Mouse (Mus musculus): Measurements from ENCODE around the gene A530084C06Rik.

Gene A530084C06Rik

GRCm38 (mm10) chr13:31558521-31559418 lies at the start of gene A530084C06Rik:
A530084C06Rik (minus strand) TSS chr13:31559333.
- DNase-seq = peak; percentile 29

DNA sequence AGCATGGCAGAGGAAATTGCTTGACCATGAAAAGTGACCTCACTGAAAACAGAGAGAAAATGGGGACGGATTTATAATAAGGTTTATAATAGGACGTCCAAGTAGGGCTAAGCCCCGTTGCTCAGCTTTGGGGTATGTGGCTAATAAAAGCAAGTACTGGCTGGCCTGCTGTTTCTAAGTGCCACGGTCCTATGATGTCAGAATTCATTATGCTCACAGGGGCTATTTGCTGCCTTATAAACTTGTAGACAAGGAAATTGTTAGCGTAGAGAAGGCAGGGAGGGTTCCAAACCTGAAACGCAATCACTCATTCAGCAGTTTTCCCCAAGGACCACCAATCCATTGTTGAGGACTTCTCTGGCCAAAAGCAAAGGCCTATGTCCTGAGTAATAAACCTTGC lies 44.8 kb upstream of the A530084C06Rik start:
- DNase-seq = no peak

GRCm38 (mm10) chr13:31599576-31599975 lies 40.4 kb upstream of the A530084C06Rik start:
- no peak for DNase-seq

DNA sequence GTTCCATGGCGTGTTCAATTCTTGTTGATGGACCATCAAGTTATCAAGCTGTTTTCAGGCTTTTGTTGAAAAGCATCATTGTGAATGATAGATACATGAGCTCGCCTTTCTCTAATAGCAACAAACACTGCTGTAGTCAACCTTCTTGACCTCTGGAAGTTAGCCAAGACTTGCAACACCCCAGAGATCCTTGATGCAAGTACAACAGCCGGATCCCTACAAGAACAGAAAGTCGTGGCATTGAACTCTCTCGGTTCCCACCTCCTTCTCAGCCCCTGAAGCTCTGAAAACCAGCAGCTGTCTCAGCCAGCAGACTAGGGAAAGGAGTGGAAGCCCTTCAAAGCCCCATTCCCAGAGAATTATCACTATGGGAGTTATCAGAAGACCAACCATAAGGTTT lies 28.2 kb upstream of the A530084C06Rik start:
- no peak for DNase-seq

GRCm38 (mm10) chr13:31579866-31580265 lies 20.7 kb upstream of the A530084C06Rik start:
- DNase-seq = peak; percentile 61

DNA sequence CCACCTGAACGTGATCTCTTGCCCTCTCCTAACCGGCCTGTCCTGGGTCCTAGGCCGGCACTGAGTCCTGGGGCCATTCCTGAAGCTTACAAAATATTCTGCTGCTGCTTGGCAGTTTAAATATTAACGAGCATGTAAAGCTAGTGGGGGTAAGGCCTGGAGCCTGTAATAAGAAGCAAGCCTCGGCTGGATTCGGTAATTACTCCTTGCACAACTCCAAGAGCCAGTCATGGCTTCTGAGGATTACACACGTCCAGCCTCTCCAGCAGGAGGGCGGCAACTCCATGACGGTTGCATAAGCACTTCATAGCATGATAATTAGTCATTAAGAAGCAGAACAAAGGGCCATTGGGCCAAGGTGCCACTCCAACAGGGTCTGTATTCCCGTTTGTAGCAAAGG lies 19.3 kb upstream of the A530084C06Rik start:
- peak; percentile 85 for DNase-seq

DNA sequence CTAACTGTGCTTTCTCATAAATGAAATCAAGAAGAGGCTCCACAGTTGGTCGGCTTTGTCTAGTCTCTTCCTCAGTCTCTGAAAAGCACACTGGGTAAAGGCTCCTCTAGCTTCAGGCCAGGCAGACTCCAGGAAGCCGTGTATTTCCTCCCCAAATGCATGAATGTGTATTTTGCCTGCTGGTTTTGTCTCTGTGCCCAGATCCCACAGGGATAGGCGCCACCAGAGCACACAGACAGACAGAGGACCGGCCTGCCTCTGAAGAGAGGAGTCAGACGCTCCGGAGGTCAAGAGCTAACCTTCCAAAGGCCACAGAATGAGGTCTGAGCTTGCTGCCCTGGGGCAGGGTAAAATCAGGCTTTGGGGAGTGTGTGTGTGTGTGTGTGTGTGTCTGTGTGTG lies 18.4 kb upstream of the A530084C06Rik start:
- no peak for DNase-seq

DNA sequence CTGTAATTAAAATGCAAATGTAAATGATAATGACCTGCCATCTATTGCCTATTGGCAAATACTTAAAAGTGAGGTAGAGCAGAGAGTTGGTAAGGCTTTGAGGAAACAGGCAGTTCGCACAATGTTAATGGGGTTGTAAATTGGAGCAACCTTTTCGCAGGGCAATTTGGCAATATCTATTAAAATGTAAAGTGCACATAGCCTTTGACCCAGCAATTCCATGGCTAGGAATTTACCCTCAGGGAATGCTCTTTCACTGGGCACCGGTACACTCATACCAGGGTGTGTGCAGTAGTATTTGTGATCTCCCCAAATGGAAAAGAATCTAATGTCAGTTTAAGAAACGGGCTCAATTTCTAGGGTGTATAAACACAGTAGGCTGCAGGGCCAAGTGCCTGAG lies 17.6 kb upstream of the A530084C06Rik start:
- DNase-seq = peak; percentile 36

DNA sequence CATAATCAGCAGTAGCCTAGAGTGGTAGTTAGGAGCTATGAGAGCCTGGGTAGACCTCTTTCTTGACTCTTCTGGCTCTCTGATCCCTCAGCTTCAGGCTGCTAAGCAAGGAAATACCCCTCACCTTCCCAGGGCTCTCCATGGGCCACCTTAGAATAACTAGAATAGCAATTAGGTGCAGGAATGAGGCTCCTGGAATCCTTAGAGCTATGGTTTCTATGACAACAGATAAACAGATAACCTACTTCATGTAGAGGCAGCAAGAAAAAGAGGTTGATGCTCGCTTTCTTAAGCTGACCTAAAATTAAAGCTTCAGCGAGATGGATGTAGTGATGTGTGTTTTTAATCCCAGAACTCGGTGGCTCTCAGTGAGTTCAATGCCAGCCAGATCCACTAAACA lies 15.5 kb upstream of the A530084C06Rik start:
- DNase-seq = no peak

GRCm38 (mm10) chr13:31572806-31573508 lies 13.8 kb upstream of the A530084C06Rik start:
- no peak for DNase-seq

- DNase-seq = no peak
These were observed 8.6 kb upstream of the A530084C06Rik start for GRCm38 (mm10) chr13:31567617-31568294.

DNA sequence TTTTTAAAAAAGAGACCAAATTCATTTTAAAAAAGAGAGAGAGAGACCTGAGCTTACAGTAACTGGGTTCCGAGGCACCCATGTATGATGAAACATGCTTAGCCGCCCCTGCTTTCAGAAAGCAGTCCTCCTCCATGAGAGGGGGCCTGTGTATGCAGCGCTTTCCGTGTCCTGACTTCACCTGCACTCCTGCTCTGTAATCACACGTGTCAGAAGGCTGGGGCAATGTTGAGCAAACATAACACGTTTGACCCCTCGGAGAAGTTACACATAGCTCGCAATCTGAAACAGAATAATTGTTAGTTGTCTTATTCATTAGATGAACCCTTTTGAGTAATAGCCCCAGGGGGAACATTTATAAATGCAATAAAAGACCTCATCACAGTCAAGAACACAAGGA lies 8.0 kb upstream of the A530084C06Rik start:
- DNase-seq = no peak

DNA sequence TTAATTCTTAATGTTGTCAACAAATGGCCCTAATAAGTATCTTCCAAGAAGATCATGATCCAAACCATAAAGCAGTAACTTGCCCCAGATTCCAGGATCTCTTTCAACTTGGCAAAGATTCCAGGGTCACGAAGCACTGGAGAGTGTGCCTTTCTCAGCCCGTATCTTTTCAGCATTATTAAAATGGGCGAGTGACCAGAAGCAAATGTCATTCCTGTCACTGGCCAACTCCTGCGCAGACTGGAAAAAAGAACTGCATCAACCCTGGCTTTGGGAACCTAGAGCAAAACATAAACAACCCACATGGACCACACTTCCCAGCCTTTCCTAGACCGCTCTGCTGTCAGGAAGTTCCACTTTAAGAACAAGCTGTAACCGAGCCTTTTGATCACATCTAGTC lies 5.3 kb upstream of the A530084C06Rik start:
- no peak for DNase-seq

DNA sequence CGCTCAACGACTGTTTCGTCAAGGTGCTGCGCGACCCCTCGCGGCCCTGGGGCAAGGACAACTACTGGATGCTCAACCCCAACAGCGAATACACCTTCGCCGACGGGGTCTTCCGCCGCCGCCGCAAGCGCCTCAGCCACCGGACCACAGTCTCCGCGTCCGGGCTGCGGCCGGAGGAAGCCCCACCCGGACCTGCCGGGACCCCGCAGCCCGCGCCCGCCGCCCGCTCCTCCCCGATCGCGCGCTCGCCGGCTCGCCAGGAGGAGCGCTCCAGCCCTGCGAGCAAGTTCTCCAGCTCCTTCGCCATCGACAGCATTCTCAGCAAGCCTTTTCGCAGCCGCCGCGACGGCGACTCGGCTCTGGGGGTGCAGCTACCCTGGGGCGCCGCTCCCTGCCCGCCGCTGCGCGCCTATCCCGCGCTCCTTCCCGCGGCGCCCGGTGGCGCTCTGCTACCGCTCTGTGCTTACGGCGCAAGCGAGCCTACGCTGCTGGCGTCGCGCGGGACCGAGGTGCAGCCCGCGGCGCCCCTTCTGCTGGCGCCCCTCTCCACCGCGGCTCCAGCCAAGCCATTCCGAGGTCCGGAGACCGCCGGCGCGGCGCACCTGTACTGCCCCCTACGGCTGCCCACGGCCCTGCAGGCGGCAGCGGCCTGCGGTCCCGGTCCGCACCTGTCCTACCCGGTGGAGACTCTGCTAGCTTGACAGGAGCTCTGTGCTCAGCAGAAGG lies 449 bp upstream of the A530084C06Rik start:
- peak; percentile 70 for DNase-seq

GRCm38 (mm10) chr13:31557768-31558520 lies 1.2 kb downstream of the A530084C06Rik start:
- peak; percentile 88 for DNase-seq

GRCm38 (mm10) chr13:31556964-31557767 lies 2.0 kb downstream of the A530084C06Rik start:
- no peak for DNase-seq

- DNase-seq = no peak
These were observed 3.3 kb downstream of the A530084C06Rik start, which contains the start of gene Foxq1 for GRCm38 (mm10) chr13:31555834-31556233. Foxq1 (plus strand) TSS chr13:31556134.

GRCm38 (mm10) chr13:31547610-31548009 lies 11.5 kb downstream of the A530084C06Rik start:
- DNase-seq = no peak

- no peak for DNase-seq
These were observed 11.9 kb downstream of the A530084C06Rik start for GRCm38 (mm10) chr13:31547204-31547603.

DNA sequence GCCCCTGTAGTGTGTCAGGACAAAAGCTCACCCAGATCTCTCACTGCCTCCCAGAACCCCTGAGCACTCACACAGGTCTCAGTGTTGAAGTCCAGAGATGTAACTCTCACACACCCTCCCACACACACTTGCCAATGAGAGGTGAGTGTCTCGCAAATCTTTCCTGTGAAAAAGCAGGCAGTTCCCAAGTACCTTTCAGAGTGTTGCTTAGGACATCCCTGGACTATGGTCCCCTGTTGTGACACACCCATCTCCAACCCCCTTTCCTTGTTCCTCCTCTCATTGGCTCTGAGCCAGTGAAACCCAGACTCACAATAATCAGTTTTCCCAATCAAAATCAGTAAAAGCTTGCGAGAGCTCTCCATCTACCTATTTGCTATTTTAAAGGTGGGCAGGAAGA lies 12.3 kb downstream of the A530084C06Rik start:
- DNase-seq = no peak

GRCm38 (mm10) chr13:31543021-31543420 lies 16.1 kb downstream of the A530084C06Rik start:
- peak; percentile 26 for DNase-seq

All from kidney, adult 11 months (tissue).